Mouse (Mus musculus): ENCODE data around the gene Slc7a8.

DNA sequence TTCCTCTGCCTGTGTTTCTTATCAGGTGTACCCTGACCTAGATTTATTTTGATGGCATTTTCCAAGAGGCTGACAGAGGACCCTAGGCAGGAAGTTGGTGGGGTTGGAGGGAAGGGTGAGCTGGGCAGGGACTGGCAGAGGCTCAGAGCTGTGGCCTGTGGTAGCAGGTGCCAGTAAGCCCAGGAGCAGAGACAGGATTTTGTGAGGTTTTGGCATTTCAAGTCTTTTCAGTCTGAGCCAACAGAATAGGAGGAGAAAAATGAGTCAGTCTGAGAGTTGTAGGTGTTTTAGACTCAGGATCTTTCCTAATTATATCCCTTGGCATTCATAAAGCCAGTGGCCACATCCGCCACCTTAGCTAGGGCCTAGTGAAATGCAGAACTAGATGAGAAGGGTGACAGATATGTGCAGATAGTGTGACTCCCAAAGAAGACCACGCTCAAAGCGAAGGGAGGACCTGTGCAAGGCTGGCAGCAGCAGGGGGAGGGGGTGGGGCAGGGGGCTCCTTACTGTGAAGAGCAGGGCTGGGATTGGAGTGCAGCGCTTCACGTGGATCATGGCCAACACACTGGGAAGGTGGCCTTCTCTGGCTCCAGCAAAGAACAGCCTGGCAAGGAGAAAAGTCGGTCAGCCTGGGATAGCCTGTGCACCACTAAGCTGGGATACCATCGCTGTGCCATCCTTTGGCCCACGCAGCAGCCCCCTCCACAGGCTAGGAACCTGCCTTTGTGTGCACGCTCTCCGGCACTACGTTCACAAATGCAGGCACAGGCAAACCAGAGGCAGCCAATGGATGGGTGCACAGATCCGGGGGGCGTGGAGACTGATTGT lies 52.7 kb downstream of the Slc7a8 start:
- no peak for TF ChIP-seq CTCF (IDR thresholded peaks at IDR 0.05; ENCODE audit: borderline replicate concordance, insufficient read depth, low read length)
- TF ChIP-seq POLR2A (IDR thresholded peaks at IDR 0.05; ENCODE audit: low read depth, low read length): no peak
